Mouse (Mus musculus): ENCODE results near the gene Pnkp. TPM values are rescaled to one million over a fixed set of nuclear protein-coding genes. Genes with fewer than 3 reads are reported as not detected.
A peak's percentile ranks its signal among the peaks of the same experiment; 100 is the strongest.

Gene Pnkp
- polyA plus RNA-seq, 2 experiments: 23.8 to 32.0 TPM

DNA sequence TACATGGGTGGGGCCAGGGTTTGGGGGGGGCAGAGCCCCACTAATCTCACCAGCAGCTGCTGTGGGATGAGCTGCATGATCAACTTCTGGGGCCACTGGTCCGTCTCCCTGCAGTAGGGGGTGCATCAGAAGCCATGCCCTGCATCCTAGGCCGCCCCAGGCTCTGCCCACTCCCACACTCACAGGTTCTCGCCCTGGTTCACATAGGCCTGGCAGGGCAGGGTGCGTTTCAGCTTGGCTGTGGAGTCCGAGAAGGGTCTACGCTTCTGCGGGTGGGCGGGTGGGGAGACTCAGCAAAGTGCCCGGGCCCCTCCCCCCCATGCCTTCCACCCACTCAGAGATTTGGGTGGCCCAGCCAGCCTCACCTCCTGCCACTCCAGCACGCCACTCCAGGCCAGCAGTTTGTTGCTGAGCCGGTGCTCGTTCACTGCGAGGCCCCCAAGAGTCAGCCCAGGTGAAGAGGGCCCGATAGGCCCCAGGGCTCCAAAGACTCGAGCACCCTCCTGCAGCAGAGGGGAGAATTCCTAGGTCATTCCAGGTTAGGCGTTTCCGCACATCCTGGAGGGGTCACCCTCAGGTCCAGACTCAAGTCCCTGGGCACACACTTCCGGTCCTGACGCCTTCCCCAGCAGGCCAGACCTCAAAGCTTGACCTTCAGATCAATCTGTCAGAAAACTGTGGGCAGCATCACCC, 10.2 kb downstream of the Pnkp start:
- 69% methylated on average over 17 of the region's 19 CpGs for WGBS
- ATAC-seq (ENCODE audit: low FRiP score, low read depth): no peak

DNA sequence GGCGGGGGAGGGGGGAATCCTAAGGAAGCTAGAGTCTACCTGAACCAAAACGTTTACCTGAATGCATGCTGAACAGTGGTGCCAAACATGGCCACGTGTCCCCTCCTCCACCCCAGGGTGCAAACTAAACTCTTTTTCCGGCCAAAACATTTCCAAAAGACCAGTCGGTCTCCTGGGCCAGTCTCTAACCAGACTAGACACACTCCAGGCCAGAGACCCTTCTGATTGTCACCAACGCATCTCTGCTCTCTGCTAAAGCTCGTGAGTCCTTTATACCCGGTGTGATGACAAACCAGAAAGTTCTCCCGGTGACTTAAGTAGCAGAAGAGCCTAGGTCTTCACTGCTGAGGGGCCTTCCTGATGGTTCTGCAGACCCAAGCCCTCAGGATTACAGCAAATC, 10.9 kb downstream of the Pnkp start:
- TF ChIP-seq POLR2A (IDR thresholded peaks at IDR 0.05; ENCODE audit: borderline replicate concordance, extremely low read depth, insufficient read depth, insufficient read length): no peak
- Histone ChIP-seq H3K4me3 (replicated peaks; ENCODE audit: low read length) (peak overlapping the region; percentile 98), H3K36me3 (ENCODE audit: control insufficient read depth, insufficient read depth, low read length) (peaks cover 42% of the 10 kb centered on the region), H3K27ac (replicated peaks; ENCODE audit: low read depth, low read length) (no peak overlapping the region), H3K4me2 (replicated peaks; ENCODE audit: low read depth, low read length, severe bottlenecking) (peak overlapping the region; percentile 94), H3K27me3 (ENCODE audit: control insufficient read depth, insufficient read depth, low read length) (no peaks in the 10 kb centered on the region), H3K4me1 (ENCODE audit: control insufficient read depth, insufficient read depth, low read length) (peaks cover 40% of the 10 kb centered on the region), H3K9ac (ENCODE audit: low read depth, low read length, severe bottlenecking) (peak overlapping the region; percentile 100), H3K9me3 (ENCODE audit: control insufficient read depth, low read length) (no peaks in the 10 kb centered on the region)
- ATAC-seq (ENCODE audit: low FRiP score, low read depth): no peak
- DNase-seq (ENCODE audit: low spot score): no peak
- 54% methylated on average over 9 of the region's 9 CpGs for WGBS

More for the DNA sequence above, 10.2 kb downstream of the Pnkp start:
- H3K9ac ChIP-seq (ENCODE audit: low read depth, low read length, severe bottlenecking): peak overlapping the region; percentile 100
- no peak overlapping the region for H3K27ac ChIP-seq (replicated peaks; ENCODE audit: low read depth, low read length)
- DNase-seq (ENCODE audit: low spot score): no peak
- H3K9me3 ChIP-seq (ENCODE audit: control insufficient read depth, low read length): no peaks in the 10 kb centered on the region
- peaks cover 49% of the 10 kb centered on the region for H3K36me3 ChIP-seq (ENCODE audit: control insufficient read depth, insufficient read depth, low read length)
- peak overlapping the region; percentile 94 for H3K4me2 ChIP-seq (replicated peaks; ENCODE audit: low read depth, low read length, severe bottlenecking)
- H3K4me3 ChIP-seq (replicated peaks; ENCODE audit: low read length): peak overlapping the region; percentile 98
- no peaks in the 10 kb centered on the region for H3K27me3 ChIP-seq (ENCODE audit: control insufficient read depth, insufficient read depth, low read length)
- H3K4me1 ChIP-seq (ENCODE audit: control insufficient read depth, insufficient read depth, low read length): peaks cover 40% of the 10 kb centered on the region
- TF ChIP-seq POLR2A (IDR thresholded peaks at IDR 0.05; ENCODE audit: borderline replicate concordance, extremely low read depth, insufficient read depth, insufficient read length): no peak

DNA sequence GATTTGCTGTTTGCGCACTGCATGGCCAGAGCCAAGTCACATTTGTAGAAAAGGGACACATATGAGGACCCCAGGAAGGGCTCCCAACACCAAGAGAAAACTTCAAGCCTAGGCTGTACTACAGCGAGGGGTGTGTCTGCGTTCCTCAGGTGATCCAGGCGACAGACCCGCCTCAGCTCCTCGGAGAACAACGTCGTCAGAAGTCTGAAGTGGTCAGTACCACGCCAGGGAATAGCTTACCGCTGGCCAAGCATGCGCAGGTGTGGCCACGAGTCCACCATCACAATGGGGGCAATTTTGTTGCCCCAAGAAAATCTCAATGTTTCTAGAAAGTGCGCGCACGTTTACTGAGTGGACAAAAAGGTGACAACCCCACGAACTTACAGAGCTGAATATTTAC, 11.5 kb downstream of the Pnkp start:
- Histone ChIP-seq H3K4me1 (ENCODE audit: control insufficient read depth, insufficient read depth, low read length) (peaks cover 40% of the 10 kb centered on the region), H3K27me3 (ENCODE audit: control insufficient read depth, insufficient read depth, low read length) (no peaks in the 10 kb centered on the region), H3K9ac (ENCODE audit: low read depth, low read length, severe bottlenecking) (peak overlapping the region; percentile 100), H3K9me3 (ENCODE audit: control insufficient read depth, low read length) (no peaks in the 10 kb centered on the region), H3K4me2 (replicated peaks; ENCODE audit: low read depth, low read length, severe bottlenecking) (peak overlapping the region; percentile 94), H3K4me3 (replicated peaks; ENCODE audit: low read length) (peak overlapping the region; percentile 98), H3K27ac (replicated peaks; ENCODE audit: low read depth, low read length) (peak overlapping the region; percentile 100), H3K36me3 (ENCODE audit: control insufficient read depth, insufficient read depth, low read length) (peaks cover 36% of the 10 kb centered on the region)
- no peak for TF ChIP-seq POLR2A (IDR thresholded peaks at IDR 0.05; ENCODE audit: borderline replicate concordance, extremely low read depth, insufficient read depth, insufficient read length)
- WGBS: 5% methylated on average over 16 of the region's 16 CpGs
- DNase-seq (ENCODE audit: low spot score) (no peak), ATAC-seq (ENCODE audit: low FRiP score, low read depth) (no peak)

DNA sequence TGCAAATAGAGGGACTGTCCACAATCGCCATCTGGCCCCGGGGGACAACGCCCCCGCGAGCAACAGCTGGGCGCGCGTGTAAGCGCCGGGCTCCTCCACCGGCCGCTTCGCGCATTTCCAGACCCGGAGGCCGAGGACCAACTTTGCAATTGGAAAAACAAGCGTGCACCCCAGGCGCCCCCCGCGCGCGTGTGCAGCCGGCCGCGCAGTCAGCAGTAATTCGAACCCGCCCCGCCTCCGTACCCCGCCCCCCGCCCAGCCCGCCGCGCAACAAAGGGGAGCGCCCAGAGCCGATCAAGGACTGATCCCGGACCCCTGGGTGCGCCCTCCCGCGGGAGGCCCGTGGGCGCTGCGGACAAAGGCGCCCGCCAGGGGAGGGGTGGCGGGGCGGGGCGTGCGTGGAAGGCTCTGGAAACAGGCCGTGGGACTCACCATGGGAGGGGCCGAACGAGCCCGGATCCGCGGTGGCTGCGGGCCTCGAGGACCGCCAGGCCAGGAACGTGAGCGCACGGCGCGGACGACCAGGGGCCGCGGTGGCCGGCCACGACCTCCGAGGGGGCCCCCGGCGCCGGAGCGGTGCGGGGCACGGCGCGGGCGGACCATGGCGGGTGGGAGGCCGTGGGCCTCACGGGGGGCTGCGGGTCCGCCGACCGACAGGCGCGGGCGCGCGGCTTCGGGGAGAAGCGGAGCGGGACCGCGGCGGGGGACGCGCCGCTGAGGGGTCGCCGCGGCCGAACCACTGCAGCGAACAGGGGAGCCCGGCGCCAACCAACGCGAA, 12.2 kb downstream of the Pnkp start:
- under 1% methylated on average over 70 of the region's 108 CpGs for WGBS
- ATAC-seq (ENCODE audit: low FRiP score, low read depth): peak; percentile 66
- no peaks in the 10 kb centered on the region for H3K9me3 ChIP-seq (ENCODE audit: control insufficient read depth, low read length)
- H3K4me1 ChIP-seq (ENCODE audit: control insufficient read depth, insufficient read depth, low read length): peaks cover 40% of the 10 kb centered on the region
- peak; percentile 42; the same call in 1 of the 2 replicates for TF ChIP-seq POLR2A (IDR thresholded peaks at IDR 0.05; ENCODE audit: borderline replicate concordance, extremely low read depth, insufficient read depth, insufficient read length)
- H3K27me3 ChIP-seq (ENCODE audit: control insufficient read depth, insufficient read depth, low read length): no peaks in the 10 kb centered on the region
- peak overlapping the region; percentile 94 for H3K4me2 ChIP-seq (replicated peaks; ENCODE audit: low read depth, low read length, severe bottlenecking)
- H3K4me3 ChIP-seq (replicated peaks; ENCODE audit: low read length): peak overlapping the region; percentile 98
- DNase-seq (ENCODE audit: low spot score): peak; percentile 81
- peaks cover 29% of the 10 kb centered on the region for H3K36me3 ChIP-seq (ENCODE audit: control insufficient read depth, insufficient read depth, low read length)
- H3K9ac ChIP-seq (ENCODE audit: low read depth, low read length, severe bottlenecking): peak overlapping the region; percentile 100
- peak overlapping the region; percentile 100 for H3K27ac ChIP-seq (replicated peaks; ENCODE audit: low read depth, low read length)

DNA sequence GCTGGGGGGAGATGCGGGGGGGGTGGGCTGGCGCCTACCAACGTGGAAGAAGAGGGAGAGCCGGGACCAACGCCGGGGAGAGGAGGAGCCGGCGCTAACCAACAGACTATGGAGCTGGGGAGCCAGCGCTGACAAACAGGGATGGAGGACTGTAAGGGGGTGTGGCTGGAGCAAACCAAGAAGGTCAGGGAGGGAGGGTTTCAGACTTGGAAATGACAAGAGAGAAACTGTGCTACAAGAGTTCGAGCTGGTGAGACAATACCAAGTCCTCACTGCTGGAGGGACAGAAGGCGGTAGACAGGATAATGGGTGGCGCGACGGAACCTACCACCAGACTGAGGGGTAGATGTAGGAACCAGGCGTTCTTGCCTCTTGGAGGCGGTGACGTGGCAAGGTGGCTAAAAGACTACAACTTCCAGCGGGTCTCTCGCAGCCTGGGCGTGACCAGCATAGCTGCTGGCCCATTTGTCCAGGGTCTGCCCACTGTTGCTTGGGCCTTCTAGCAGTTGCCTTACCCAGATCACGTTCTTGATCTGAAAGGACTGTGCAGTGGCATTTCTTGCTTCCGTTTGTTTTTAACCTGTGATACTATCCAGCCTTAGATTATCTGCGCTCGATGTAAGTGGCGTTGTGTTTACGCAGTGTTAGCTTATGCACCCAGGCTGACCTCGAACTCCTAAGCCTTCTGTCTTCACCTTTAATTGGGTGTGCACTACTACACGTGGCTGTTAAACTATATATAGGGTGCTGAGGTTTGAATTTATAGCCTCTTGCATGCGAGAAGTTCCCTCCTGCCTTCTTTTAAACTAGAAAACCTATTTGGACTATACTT, 13.0 kb downstream of the Pnkp start, which contains the start of gene Ptov1:
Gene Ptov1 (minus strand): TSS at position 92 of the 832 bp plus-strand sequence.
- H3K9ac ChIP-seq (ENCODE audit: low read depth, low read length, severe bottlenecking): peak within 1 kb of the TSS; percentile 100
- H3K4me3 ChIP-seq (replicated peaks; ENCODE audit: low read length): peak within 1 kb of the TSS; percentile 98
- ATAC-seq (ENCODE audit: low FRiP score, low read depth): peak; percentile 92
- 5% methylated on average over 28 of the region's 29 CpGs for WGBS
- DNase-seq (ENCODE audit: low spot score): peak; percentile 97
- peaks cover 21% of the 10 kb centered on the region for H3K36me3 ChIP-seq (ENCODE audit: control insufficient read depth, insufficient read depth, low read length)
- no peaks in the 10 kb centered on the region for H3K27me3 ChIP-seq (ENCODE audit: control insufficient read depth, insufficient read depth, low read length)
- H3K4me2 ChIP-seq (replicated peaks; ENCODE audit: low read depth, low read length, severe bottlenecking): peak within 1 kb of the TSS; percentile 94
- peak; percentile 39; the same call in 1 of the 2 replicates for TF ChIP-seq POLR2A (IDR thresholded peaks at IDR 0.05; ENCODE audit: borderline replicate concordance, extremely low read depth, insufficient read depth, insufficient read length)
- H3K27ac ChIP-seq (replicated peaks; ENCODE audit: low read depth, low read length): peak within 1 kb of the TSS; percentile 100
- peaks cover 40% of the 10 kb centered on the region for H3K4me1 ChIP-seq (ENCODE audit: control insufficient read depth, insufficient read depth, low read length)
- no peaks in the 10 kb centered on the region for H3K9me3 ChIP-seq (ENCODE audit: control insufficient read depth, low read length)

Data from limb, embryonic 14.5 days (tissue).